Mouse (Mus musculus) c-Kit-positive CD71-positive TER-119-positive erythroid progenitor cells, embryonic 14.5 days (primary cell): ENCODE measurements around the gene Olfr1097.

Experiments used
- DNase-seq: peaks from one replicate; pipeline ENCODE4 v3.0.0-alpha.2; 2013; ENCODE audit warnings: low spot score

Olfr1097 gene

DNA sequence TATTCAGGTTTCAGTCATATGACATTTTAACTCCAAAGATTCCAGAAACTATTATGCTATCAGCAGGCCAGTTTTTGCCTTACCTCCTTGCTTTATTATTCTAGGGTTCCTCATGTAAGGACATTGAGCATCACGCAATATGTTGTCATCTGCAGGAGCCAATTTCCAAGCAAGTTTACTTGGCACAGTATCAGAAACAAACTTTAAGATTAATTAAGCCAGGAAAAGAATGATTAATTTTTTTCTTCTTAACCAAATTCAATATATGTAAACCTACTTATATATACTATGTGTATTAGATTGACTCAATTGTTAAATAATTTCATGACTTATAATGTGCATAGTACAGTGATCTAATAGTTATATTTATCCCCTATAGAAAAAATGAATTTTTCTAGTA, at the start of gene Olfr1097:
TSS of gene Olfr1097 (minus strand) at position 101 of the 400 bp plus-strand sequence.
- no peak for DNase-seq

DNA sequence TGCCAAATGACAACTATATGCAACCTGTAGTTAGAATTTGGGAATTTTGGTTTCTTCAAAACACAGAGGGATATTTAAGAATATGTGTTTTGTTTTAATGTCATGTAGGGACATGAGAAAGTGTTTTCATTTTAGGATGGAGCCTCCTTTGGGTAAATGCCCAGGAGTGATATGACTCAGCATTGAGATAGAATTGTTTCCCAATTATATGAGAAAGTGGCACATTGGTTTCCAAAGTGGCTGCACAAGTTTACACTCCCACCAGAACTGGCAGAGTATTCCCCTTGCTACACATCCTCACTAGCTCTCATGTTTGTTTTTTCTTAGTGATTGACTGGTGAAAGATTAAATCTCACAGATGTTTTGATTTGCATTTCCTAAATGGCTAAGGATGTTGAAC, 34.5 kb upstream of the Olfr1097 start:
- DNase-seq: no peak

DNA sequence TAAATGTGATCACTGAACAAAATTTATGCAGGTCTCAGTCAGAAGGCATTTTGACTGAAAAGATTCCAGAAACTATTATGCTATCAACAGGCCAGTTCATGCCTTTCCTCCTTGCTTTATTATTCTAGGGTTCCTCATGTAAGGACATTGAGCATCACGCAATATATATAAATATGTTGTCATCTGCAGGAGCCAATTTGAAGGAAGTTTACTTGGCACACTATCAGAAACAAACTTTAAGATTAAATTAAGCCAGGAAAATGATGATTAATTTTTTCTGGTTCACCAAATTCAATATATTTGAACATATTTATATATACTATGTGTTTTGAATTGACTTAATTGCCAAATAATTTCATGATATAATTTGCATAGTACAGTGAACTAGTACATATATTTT, 32.4 kb upstream of the Olfr1097 start, which contains the start of gene Olfr1098:
TSS of gene Olfr1098 (minus strand) at position 101 of the 400 bp plus-strand sequence.
- no peak for DNase-seq

DNA sequence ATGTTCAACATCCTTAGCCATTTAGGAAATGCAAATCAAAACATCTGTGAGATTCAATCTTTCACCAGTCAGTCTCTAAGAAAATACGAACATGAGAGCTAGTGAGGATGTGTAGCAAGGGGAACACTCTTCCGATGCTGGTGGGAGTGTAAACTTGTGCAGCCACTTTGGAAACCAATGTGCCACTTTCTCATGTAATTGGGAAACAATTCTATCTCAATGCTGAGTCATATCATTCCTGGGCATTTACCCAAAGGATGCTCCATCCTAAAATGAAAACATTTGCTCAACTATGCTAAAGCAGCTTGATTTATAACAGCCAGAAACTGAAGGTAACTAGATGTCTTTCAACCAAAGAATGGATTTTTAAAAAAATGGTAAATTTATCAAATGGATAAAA, 13.6 kb upstream of the Olfr1097 start:
- no peak for DNase-seq

DNA sequence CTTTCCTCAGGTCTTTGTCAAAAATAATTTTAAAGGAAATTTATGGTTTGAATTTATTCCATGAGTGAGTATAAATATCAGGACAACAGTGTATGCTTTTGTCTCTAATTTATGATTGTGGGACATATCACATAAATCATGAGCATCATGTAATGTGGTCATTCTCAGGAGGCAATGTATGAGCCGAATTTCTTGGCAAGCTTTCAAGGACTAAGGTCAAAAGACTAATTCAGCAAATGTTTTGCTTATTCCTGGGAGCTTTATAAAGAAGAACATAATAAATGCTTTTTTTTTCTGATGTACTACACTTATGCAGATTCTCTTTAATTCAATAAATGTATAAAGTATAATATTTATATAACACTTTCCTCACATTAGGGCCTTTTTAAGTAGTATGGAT, 17.3 kb downstream of the Olfr1097 start, which contains the start of gene Gm13723:
TSS of gene Gm13723 (minus strand) at position 101 of the 400 bp plus-strand sequence.
- DNase-seq: no peak

DNA sequence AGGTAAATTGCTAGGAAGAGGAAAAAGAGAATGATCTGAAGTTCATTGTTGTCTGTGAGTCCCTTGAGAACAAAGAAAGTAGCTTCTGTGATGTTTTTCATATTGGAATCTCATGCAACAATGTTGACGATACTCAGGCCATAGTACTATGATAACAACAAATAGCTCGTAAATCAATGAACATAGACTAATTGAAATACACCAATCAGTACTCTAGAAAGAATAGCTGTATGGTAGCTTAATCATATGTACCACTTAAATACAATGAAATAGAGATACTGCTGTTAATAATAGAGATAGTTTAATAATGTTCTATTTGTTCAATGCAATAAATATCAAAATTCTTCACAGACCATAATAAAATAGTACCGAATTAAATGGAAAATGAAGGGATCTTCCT, 40.4 kb downstream of the Olfr1097 start, which contains the start of gene Olfr1095:
TSS of gene Olfr1095 (minus strand) at position 101 of the 400 bp plus-strand sequence.
- DNase-seq: no peak
